Mouse (Mus musculus) myocyte (in vitro differentiated cells): ENCODE results near the gene Vapb. TPM values are rescaled to one million over a fixed set of nuclear protein-coding genes. Genes with fewer than 3 reads are reported as not detected.
A peak's percentile ranks its signal among the peaks of the same experiment; 100 is the strongest.
"Not testable (repeated sequence)": the region's sequence is repeated elsewhere in the genome, so short reads cannot be mapped to it uniquely, and the experiment has no call there.

Source experiments
- H3K27me3 ChIP-seq: one replicate; pipeline ENCODE4 v1.6.1; 2011; ENCODE audit not compliant: control insufficient read depth, insufficient read depth, insufficient read length
- H3K36me3 ChIP-seq: one replicate; pipeline ENCODE4 v1.6.1; 2011; ENCODE audit not compliant: control insufficient read depth, insufficient read depth
- H3K4me2 ChIP-seq: one replicate; pipeline ENCODE4 v1.6.1; 2011; ENCODE audit warnings: low read depth, control low read depth
- H3K4me3 ChIP-seq: one replicate; pipeline ENCODE4 v1.5.1; 2011; ENCODE audit warnings: mild to moderate bottlenecking, control low read depth, moderate library complexity
- H3K79me2 ChIP-seq: one replicate; pipeline ENCODE4 v1.6.1; 2011; ENCODE audit not compliant: control insufficient read depth, insufficient read depth
- H3ac ChIP-seq: one replicate; pipeline ENCODE4 v1.6.1; 2011; ENCODE audit not compliant: control insufficient read depth, insufficient read length
- CEBPB ChIP-seq: IDR thresholded peaks from 2 replicates; pipeline ENCODE4 v1.6.1; 2011; ENCODE audit warnings: mild to moderate bottlenecking, moderate library complexity; ENCODE audit not compliant: poor library complexity, insufficient read depth, severe bottlenecking
- E2F4 ChIP-seq: IDR thresholded peaks from one replicate; pipeline ENCODE4 v1.6.1; 2011; ENCODE audit warnings: mild to moderate bottlenecking, control low read depth, moderate library complexity; ENCODE audit not compliant: insufficient read depth
- MAX ChIP-seq: IDR thresholded peaks from one replicate; pipeline ENCODE4 v1.6.1; 2011; ENCODE audit warnings: low read depth, mild to moderate bottlenecking, control low read depth
- MYOD1 ChIP-seq, 3 experiments: IDR thresholded peaks; one replicate each; pipeline ENCODE4 v1.6.1; 2011; ENCODE audit warnings: control low read depth in 2 of 3, low read depth in 2 of 3, mild to moderate bottlenecking in 2 of 3, moderate library complexity in 1 of 3; ENCODE audit not compliant: insufficient read length in 2 of 3, control insufficient read depth in 1 of 3
- MYOG ChIP-seq, 3 experiments: IDR thresholded peaks; one replicate each; pipeline ENCODE4 v1.6.1; 2011; ENCODE audit warnings: control low read depth in 2 of 3, low read depth in 2 of 3, mild to moderate bottlenecking in 2 of 3; ENCODE audit not compliant: insufficient read length in 2 of 3, control insufficient read depth in 1 of 3, insufficient read depth in 1 of 3
- POLR2A ChIP-seq: IDR thresholded peaks from one replicate; pipeline ENCODE4 v1.6.1; 2011; ENCODE audit warnings: low read depth, mild to moderate bottlenecking, control low read depth, moderate library complexity; ENCODE audit not compliant: insufficient read length
- POLR2AphosphoS2 ChIP-seq: IDR thresholded peaks from one replicate; pipeline ENCODE4 v1.6.1; 2011; ENCODE audit warnings: low read depth, control low read depth; ENCODE audit not compliant: insufficient read length
- REST ChIP-seq: IDR thresholded peaks from one replicate; pipeline ENCODE4 v1.6.1; 2011; ENCODE audit warnings: mild to moderate bottlenecking, control low read depth, moderate library complexity; ENCODE audit not compliant: insufficient read depth, insufficient read length
- SRF ChIP-seq: IDR thresholded peaks from one replicate; pipeline ENCODE4 v1.6.1; 2011; ENCODE audit warnings: low read depth; ENCODE audit not compliant: control insufficient read depth, insufficient read length
- TCF12 ChIP-seq: IDR thresholded peaks from one replicate; pipeline ENCODE4 v1.6.1; 2011; ENCODE audit warnings: mild to moderate bottlenecking, control low read depth; ENCODE audit not compliant: poor library complexity, insufficient read depth, severe bottlenecking
- TCF3 ChIP-seq: IDR thresholded peaks from one replicate; pipeline ENCODE4 v1.6.1; 2011; ENCODE audit warnings: low read depth, control low read depth; ENCODE audit not compliant: insufficient read length
- USF1 ChIP-seq: IDR thresholded peaks from one replicate; pipeline ENCODE4 v1.6.1; 2011; ENCODE audit warnings: low read depth, mild to moderate bottlenecking, control low read depth, moderate library complexity
- polyA plus RNA-seq: library from polyadenylated mRNA; unstranded; fragments of >200 nt; fragmentation: generic; extraction: Trizol; gene quantifications from one replicate; pipeline ENCODE4 v1.2.1, GENCODE M21; 2012; ENCODE audit warnings: missing spikeins

Gene Vapb
- polyA plus RNA-seq, 1 experiment: 53.8 TPM

GRCm38 (mm10) chr2:173702096-173702866 lies 35.0 kb upstream of the Vapb start:
- TF ChIP-seq CEBPB: no peak
- TF ChIP-seq MYOD1 (IDR thresholded peaks at IDR 0.05; ENCODE audit: control insufficient read depth in 1 of 3, insufficient read length in 2 of 3, low read depth in 2 of 3): no peak
- TF ChIP-seq USF1: no peak
- no peak for TF ChIP-seq E2F4
- no peak for TF ChIP-seq MYOG (IDR thresholded peaks at IDR 0.05; ENCODE audit: control insufficient read depth in 1 of 3, insufficient read depth in 1 of 3, insufficient read length in 2 of 3, low read depth in 2 of 3)
- Histone ChIP-seq H3K4me3 (no peak overlapping the region), H3K79me2 (no peaks in the 10 kb centered on the region), H3K27me3 (no peaks in the 10 kb centered on the region), H3K36me3 (peaks cover 40% of the 10 kb centered on the region), H3K4me2 (no peak overlapping the region), H3ac (no peak overlapping the region)

GRCm38 (mm10) chr2:173702867-173703237 lies 34.5 kb upstream of the Vapb start:
- H3K36me3 ChIP-seq: peaks cover 37% of the 10 kb centered on the region
- no peaks in the 10 kb centered on the region for H3K27me3 ChIP-seq
- TF ChIP-seq TCF12 (no peak), SRF (no peak), CEBPB (no peak), POLR2A (no peak), REST (no peak), POLR2AphosphoS2 (no peak), USF1 (no peak), MYOG (IDR thresholded peaks at IDR 0.05; ENCODE audit: control insufficient read depth in 1 of 3, insufficient read depth in 1 of 3, insufficient read length in 2 of 3, low read depth in 2 of 3) (no peak), MYOD1 (IDR thresholded peaks at IDR 0.05; ENCODE audit: control insufficient read depth in 1 of 3, insufficient read length in 2 of 3, low read depth in 2 of 3) (no peak), MAX (no peak), E2F4 (no peak), TCF3 (no peak)
- no peak overlapping the region for H3K4me2 ChIP-seq
- H3K4me3 ChIP-seq: no peak overlapping the region
- no peak overlapping the region for H3ac ChIP-seq
- no peaks in the 10 kb centered on the region for H3K79me2 ChIP-seq

- TF ChIP-seq POLR2A (no peak), MYOD1 (IDR thresholded peaks at IDR 0.05; ENCODE audit: control insufficient read depth in 1 of 3, insufficient read length in 2 of 3, low read depth in 2 of 3) (peak; percentile 61 to 83 (median 70)), TCF12 (no peak), POLR2AphosphoS2 (peak; percentile 24), MAX (no peak), USF1 (no peak), CEBPB (no peak), MYOG (IDR thresholded peaks at IDR 0.05; ENCODE audit: control insufficient read depth in 1 of 3, insufficient read depth in 1 of 3, insufficient read length in 2 of 3, low read depth in 2 of 3) (peak in 2 of 3 experiments; percentile 52 to 75), SRF (no peak), E2F4 (no peak), REST (no peak), TCF3 (no peak)
- H3K4me3 ChIP-seq: no peak overlapping the region
- H3K4me2 ChIP-seq: no peak overlapping the region
- H3ac ChIP-seq: no peak overlapping the region
- no peaks in the 10 kb centered on the region for H3K79me2 ChIP-seq
- no peaks in the 10 kb centered on the region for H3K27me3 ChIP-seq
- H3K36me3 ChIP-seq: peaks cover 29% of the 10 kb centered on the region
Measured at GRCm38 (mm10) chr2:173705827-173706551, 31.3 kb upstream of the Vapb start.

DNA sequence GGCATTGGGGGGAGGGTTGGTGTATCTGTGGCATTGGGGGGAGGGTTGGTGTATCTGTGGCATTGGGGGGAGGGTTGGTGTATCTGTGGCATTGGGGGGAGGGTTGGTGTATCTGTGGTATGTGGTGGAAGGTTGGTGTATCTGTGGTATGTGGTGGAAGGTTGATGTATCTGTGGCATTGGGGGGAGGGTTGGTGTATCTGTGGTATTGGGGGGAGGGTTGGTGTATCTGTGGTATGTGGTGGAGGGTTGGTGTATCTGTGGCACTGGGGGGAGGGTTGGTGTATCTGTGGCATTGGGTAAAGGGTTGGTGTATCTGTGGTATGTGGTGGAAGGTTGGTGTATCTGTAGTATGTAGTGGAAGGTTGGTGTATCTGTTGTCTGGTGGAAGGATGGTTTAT lies 29.7 kb upstream of the Vapb start:
- H3ac ChIP-seq, H3K4me3 ChIP-seq, H3K79me2 ChIP-seq, H3K27me3 ChIP-seq, H3K4me2 ChIP-seq: not testable (repeated sequence)
- peaks cover 17% of the 10 kb centered on the region for H3K36me3 ChIP-seq

DNA sequence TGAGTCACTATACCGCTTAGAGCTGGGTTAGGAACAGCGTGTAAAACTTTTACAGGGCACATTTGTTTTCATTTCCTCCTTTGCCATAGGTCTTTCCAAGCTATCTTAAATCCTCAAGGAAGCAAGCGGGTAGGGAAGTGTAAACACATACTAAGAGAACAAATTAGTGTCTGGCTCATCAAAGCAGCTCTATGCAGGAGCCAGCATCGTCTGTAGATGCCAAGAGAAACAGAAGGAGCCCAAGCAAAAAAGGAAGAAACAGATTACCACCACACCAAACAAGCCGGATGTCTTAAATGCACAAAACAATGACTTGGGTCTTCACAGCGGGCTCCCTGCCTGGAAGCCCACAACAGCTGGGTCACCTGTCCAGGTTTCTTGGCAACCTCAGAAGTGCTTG lies 27.1 kb upstream of the Vapb start:
- no peak overlapping the region for H3K4me2 ChIP-seq
- peaks cover 7% of the 10 kb centered on the region for H3K36me3 ChIP-seq
- no peak overlapping the region for H3ac ChIP-seq
- H3K4me3 ChIP-seq: no peak overlapping the region
- no peaks in the 10 kb centered on the region for H3K27me3 ChIP-seq
- TF ChIP-seq POLR2AphosphoS2 (no peak), USF1 (no peak)
- H3K79me2 ChIP-seq: no peaks in the 10 kb centered on the region
